Mouse (Mus musculus) regulatory T cell (primary cell): Measurements from ENCODE around the gene Iqcf1.

Experiments used
- in situ Hi-C: fragments of 300-600 bp; cut with MboI, MseI; formaldehyde crosslinking; loops from one replicate; pipeline ENCODE4 v1.15.1; 2025; ENCODE audit warnings: high pct_unique_total_duplicates

Gene Iqcf1

GRCm38 (mm10) chr9:106464751-106465541 is 34.8 kb upstream of the Iqcf1 start:
- in situ Hi-C loops: no loop called here

DNA sequence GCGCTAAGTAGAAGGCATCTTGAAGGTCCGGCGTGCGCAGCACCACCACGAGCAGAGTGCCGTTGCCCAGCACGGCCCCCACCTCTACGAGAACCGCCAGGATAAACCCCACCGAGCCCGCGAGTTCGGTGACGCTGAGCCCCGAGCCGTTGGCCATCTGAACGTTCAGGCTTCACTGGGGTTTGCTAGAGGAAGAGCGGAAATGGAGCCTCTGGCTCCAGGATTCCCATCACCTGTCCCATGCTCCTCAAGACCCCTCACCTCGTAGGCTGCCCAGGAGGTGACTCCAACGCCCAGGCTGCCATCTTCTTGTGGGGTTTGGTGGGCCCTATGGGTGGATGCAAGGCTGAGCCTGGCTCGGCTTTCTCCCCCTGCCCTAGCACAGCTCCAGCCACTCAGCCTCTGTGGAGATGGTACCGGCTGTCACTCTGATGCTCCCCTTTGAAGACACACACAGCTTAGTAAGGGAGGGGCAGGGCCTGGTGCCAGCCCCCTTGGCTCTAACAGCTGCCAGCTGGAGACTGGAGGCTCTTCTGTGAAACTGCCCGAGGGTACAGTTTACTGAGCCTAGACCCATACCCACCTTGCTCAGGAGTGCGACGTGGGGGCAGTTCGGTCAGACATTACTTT is 34.1 kb upstream of the Iqcf1 start, which contains the start of gene Gpr62:
Gpr62 (minus strand) TSS at position 368 of the 630 bp plus-strand sequence.
- in situ Hi-C loops: no loop called here

GRCm38 (mm10) chr9:106466721-106467120 is 33.0 kb upstream of the Iqcf1 start:
- in situ Hi-C loops: no loop called here

DNA sequence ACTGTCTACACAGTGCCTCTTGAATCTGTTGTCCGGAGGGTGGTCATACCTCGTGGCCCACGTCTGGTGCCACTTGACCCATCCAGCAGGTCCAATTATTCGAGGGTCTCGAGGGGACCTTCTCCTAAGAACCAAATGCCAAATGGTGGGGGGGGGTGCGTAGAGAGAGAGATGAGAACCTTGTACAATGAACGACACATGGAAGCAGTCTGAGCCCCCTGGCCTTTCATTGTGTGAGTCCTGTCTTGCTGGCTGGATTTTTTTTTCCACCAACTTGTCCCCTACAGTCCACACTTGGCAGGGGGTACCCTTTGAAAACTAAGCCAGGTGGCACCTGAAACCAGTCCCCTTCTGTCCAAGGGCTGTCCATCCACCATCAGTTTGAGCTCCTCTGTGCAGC is 32.0 kb upstream of the Iqcf1 start:
- in situ Hi-C loops: no loop called here

DNA sequence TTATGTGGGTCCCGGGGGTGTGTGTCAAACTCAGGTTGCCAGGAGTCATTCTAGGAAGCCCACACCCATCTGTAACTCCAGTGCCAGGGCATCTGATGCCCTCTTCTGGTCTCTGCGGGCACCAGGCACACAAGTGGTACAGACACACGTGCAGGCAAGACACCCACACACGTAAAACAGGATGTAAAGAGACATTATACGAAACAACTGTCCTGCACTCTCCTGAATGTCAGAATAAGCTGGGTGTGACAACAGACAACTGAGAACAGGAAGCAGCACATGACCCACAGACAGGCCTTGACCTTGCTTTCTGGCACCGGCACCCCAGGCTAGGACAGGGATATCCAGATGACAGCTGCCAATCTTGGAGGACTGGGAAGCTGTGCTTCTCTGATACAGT is 30.4 kb upstream of the Iqcf1 start:
- in situ Hi-C loops: no loop called here

GRCm38 (mm10) chr9:106469776-106470175 is 30.0 kb upstream of the Iqcf1 start:
- in situ Hi-C loops: no loop called here

DNA sequence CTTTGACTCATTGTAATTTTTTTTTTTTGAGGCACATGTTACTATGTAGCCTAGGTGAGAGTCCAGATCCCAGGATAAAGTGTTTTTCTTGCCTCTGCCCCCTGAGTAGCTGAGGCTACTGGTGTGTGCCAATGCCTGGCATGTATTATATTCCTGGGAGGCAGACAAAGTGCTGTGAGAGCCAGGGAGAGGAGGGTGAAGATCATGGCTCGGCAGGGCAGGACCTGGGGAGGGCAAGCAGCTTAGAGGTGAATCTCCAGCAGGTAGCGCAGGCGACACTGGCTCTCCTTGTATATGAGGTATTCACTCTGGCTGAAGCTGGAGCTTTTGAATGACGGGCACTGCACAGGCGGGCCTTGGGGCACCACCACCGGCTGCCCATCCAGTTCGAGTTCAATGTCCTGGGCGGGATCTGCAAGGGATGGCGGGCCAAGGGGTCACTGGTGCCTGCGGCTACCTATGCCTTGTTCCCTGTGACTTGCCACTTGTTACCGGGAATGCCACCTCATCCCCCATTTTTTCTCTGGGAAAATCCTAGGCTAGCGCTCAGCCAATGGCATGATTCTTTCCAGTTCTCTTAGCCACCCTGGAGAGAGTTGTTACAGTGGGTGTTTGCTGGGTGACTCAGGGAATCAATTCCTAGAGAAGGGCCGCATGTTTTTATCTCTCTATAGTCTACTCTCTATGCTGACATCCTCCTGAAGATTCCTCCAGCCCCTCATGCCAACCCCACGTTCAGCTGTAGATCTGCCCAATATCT is 28.6 kb upstream of the Iqcf1 start:
- in situ Hi-C loops: no loop called here

DNA sequence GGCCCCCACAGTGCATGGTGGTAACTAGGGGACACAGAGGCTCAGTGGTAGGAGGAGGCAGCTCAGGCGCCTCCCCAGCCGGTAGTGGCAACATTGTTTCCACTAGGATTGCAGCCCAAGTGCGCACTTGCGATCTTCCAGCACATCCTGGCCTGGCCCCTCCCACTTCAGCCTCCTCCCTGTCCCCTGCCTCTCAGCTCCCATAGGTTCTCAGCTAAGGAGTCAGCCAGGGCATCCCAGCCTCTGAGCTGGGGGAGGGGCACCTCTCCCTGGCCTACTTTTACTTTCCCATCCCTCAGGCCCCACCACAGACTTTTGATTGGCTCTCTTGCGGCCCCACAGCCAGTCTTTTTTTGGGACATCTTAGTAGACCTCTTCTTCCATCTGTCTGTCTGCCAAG is 27.9 kb upstream of the Iqcf1 start:
- in situ Hi-C loops: no loop called here

- in situ Hi-C loops: no loop called here
These were observed 27.4 kb upstream of the Iqcf1 start for GRCm38 (mm10) chr9:106472321-106472720.

- in situ Hi-C loops: no loop called here
These were observed 26.6 kb upstream of the Iqcf1 start for GRCm38 (mm10) chr9:106473081-106473752.

GRCm38 (mm10) chr9:106473753-106474105 is 26.0 kb upstream of the Iqcf1 start:
- in situ Hi-C loops: no loop called here

DNA sequence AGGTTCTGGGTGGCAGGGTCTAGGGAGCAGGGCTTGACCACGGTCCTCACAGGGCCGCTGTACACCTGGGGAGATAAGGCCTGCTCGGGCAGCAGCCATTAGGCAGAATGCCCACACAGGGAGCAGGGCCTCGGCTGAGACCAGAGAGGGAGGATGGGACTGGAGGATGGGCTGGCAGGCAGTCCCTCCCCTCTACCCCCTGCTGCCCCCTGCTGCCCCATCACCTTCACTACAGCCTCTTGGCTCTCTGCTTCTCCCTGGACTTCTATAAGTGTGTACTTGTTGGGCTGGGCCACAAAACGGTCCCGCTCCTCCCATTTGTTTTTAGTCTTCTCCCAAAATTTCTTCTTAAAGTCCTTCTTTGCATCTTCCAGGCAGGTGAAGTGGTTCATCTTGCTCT is 25.3 kb upstream of the Iqcf1 start:
- in situ Hi-C loops: no loop called here

DNA sequence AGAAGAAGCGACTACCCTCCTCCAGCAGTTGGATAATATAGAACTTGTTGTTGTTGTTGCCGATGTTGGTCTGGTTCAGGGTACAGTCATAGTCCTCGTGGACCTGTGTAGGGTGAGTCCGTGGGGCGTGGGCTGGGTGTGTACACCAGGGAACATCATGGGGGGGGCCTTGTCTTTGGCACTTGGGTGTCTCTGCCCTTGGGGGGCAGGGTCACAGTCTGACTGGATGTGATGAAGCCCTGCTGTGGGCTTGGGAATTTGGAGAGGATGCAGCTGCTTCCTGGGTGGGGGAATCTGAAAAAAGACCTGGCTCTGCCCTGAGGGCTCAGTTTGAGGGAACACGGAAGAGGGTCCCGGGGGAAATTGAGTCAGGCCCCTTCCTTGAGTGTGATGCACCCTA is 24.7 kb upstream of the Iqcf1 start:
- in situ Hi-C loops: loop anchor here (5.0 kb wide), 2 partner anchors 38 to 193 kb away; partner anchors contain the start of genes Acy1 and Poc1a

- in situ Hi-C loops: loop anchor here (5.0 kb wide), 2 partner anchors 38 to 193 kb away; partner anchors contain the start of genes Acy1 and Poc1a
These were observed 24.1 kb upstream of the Iqcf1 start, which contains the start of gene Rrp9 for GRCm38 (mm10) chr9:106475663-106476001. Gene Rrp9 (plus strand): TSS chr9:106475963.

DNA sequence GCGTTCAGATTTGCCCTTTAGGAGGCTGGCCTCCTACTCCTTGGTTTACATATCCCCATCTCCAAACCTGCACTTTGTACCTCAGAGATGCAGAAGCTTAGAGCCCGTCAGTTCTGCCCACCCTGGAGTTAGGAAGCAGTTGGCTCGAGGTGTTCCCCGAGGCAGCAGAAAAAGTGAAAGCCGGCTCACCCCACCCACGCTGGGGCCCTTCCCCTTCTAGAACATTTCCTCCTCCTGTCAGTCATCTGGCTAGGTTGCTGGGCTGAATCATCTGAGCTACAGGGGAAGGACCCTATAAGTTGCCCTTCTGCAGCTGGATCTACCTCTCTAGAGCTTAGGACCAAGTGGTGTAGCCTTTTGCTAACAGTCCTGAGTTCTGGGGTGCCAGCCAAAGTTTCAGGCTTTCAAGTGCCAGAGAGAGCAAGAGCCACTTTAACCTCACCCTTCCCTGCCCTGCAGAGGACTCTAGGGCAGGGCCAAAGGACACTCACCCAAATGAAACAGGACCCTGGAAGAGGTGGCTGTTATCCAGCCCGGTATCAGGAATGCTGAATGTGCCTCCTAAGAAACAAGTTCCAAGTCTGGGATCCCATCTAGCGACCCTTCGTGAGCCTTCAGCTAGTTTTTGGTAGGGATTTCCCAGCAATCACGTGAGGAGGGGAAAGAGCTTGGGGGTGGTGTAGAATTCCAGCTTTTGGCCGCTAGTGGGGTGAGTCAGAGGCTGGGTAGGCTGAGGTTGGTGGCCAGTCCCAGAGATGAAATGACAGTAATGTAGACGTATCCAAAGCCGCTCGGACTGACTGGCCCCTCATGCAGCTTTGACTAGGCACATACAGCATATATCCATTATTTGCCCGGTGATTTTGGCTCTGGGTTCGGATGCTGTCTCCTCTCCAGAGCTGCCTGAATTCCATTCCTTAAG is 23.5 kb upstream of the Iqcf1 start:
- in situ Hi-C loops: loop anchor here (5.0 kb wide), 2 partner anchors 39 to 194 kb away; partner anchors contain the start of genes Acy1 and Poc1a

DNA sequence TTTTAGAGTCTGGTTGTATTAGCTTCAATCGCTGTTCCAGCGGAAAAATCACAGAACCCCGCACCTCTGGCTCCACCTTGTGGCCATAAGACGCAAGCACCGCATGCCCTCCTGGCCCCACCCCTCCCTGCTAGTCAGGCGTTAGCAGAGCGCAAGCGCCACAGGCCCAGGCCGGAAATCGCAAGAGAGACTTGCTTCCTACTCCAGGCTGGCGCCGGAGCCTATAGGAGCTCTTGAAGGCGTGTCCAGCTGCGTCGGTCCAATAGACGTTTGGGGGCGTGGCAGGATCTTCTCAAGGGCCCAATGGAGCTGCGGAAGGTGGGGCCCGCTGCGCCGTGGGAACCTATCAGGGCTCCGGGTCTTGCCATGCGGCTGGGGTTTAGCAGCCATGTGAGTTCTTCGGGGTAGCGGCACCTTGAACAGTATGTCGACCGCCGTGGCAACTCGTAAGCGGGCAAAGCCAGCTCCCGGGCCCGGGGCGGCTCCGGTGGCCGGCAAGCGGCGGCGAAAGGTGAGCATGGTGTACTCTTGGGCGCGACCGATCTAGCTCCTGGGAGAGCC is 22.8 kb upstream of the Iqcf1 start, which contains the start of gene Parp3:
Parp3 (minus strand) TSS at position 26 of the 561 bp plus-strand sequence.
- in situ Hi-C loops: loop anchor here (5.0 kb wide), 2 partner anchors 40 to 195 kb away; partner anchors contain the start of genes Acy1 and Poc1a

DNA sequence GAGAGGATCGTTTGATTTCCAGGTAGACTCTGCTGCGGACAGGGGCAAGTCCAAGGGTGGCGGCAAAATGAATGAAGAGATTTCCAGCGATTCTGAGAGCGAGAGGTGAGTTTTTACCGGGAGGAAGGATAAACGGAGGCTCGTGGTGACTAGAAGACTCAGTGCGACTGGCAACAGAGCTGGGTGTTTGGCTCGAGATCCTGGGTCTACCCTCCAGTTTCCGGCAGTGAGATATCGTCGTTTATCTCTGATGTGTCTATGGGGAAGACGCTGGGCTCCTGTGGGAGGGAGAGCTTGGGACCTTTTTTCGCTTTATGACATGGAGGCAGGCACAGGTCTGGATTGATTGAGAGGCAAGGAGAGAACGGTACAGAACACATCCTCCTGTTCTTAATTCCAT is 22.1 kb upstream of the Iqcf1 start:
- in situ Hi-C loops: loop anchor here (5.0 kb wide), 2 partner anchors 40 to 195 kb away; partner anchors contain the start of genes Acy1 and Poc1a

DNA sequence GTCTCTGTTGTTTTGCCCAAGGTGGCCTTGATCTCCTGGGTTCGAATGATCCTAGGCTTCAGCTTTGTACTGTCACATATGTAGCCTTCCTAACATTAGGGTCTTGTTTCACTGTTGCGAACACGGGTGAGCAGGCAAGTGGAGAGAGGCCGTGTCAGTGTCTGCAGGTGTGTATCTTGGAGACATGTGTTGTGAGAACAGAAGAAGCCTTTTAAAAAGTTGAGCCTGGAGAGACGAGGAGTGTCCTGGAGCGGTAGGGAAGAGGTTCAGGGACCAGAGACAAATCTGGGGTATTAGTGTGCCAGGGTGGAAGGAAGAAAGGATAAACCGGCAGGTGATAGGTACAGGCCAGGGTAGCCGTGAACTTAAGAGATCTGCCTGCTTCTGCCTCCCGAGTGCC is 21.7 kb upstream of the Iqcf1 start:
- in situ Hi-C loops: loop anchor here (5.0 kb wide), 2 partner anchors 41 to 196 kb away; partner anchors contain the start of genes Acy1 and Poc1a

DNA sequence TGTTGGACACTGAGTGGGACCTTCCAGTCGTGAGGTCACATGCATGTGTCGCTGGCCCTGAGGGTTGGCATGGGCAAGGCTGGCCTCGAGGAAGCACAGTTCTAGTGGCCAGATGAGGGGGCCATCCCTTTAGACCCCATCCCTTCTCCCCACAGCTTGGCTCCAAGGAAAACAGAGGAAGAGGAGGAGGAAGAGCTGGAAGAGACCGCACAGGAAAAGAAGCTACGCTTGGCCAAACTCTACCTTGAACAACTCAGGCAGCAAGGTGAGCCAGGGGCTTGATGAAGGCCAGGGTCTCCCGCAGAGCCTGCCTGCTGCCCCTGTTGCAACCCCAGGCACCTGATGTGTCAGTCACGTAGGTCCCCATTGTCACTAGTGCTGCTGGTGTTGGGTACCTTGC is 19.2 kb upstream of the Iqcf1 start:
- in situ Hi-C loops: no loop called here

DNA sequence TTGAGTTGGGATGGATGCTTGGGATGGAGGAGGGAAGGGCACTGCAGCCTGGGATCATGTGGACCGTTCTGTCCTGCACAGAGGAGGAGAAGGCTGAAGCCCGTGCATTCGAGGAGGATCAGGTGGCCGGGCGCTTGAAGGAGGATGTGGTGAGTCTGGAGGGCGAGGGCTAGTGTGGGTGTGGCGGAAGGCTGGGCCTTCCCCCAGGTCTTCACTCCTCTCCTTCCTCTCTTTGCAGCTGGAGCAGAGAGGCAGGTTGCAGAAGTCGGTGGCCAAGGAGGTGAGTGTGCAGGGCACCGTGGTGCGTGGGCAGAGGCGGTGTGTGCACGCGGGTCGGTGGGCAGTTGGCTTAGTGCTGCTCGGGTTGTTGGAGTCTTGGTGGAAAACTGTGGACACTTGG is 18.7 kb upstream of the Iqcf1 start:
- in situ Hi-C loops: no loop called here
